Mouse (Mus musculus) right cerebral cortex, postnatal 4 days (tissue): ENCODE data around the gene Abcb6.

Experiments
- DNase-seq: peaks from one replicate; pipeline ENCODE4 v3.0.0-alpha.2; 2022

Gene Abcb6

DNA sequence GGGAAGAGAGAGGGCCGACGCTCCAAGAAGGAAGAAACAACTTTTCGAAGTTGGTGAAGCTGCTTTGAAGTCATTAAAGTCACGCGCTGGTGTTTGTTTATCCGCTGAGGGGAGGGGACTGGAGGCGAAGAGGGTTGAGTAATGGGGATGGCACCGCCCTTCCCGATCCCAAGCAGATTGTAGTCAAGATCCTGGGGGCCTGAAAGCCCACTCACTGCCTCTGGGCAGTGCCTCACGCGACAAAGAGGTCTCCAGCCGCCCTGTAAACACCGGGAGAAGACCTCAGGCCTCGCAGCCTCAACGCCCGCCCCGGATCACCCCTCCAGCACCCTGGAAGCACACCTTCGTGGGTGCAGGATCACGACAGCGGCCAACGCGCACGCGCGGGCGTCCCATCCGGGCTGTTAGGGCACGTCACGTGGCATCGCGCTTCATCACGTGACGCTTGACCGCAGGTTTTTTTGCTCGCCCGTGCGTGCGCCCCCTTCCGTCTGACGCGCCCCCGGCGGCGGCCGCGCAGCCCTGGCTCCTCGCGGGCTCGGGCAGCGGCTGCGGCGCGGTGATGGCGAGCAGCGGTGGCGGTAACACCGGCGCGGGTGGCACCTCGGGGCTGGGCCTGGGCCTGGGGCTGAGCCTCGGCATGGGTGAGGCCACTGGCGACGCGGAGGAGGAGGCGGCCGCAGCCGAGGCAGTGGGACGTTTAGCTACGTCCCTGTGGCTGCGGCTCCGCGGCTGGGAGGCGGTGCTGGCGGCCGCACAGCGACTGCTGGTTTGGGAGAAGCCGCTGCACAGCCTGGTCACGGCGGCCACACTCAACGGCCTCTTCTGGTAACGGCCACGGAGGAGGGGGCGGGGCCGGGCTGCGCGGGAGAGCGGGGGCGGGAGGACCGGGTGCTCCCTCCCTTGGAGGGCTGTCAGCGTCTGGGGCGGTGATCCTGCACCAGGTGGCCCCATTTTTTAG lies 37.6 kb downstream of the Abcb6 start, which contains the start of the genes Cnppd1 and Retreg2:
Gene Cnppd1, minus strand, starts transcription at position 411 of the 961 bp plus-strand sequence.
Gene Retreg2, plus strand, starts transcription at position 478 of the 961 bp plus-strand sequence.
- peak; percentile 96 for DNase-seq

GRCm38 (mm10) chr1:75141486-75142190 lies 38.6 kb downstream of the Abcb6 start:
- peak; percentile 46 for DNase-seq

DNA sequence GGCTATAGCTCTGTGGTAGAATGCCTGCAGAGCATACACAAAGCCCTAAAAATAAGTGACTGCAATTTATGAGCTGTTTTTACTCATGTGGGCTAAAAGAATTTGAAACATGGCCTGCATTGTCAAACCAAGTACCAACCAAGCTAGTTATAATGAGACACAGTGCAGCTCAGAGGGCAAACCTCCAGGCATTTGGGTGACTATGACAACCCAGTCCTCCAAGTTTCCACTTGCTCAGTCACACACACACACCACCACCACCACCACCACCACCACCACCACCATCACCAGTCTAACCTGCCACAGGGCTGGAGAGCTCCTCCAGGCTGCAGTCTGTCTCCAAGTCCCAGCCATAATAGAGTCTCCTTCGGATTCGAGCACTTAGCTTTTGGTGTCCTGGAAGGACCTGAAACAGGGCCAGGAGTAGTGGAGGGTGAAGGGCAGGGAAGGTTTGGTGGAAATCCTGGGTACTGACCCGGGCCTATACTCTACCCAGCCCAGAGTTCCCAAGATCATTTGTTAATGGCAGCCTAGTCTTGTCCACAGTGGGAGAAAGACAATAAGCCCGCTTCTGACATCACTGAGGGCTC lies 39.5 kb downstream of the Abcb6 start:
- DNase-seq: no peak

- no peak for DNase-seq
Observed at GRCm38 (mm10) chr1:75138448-75138847, 41.7 kb downstream of the Abcb6 start.

DNA sequence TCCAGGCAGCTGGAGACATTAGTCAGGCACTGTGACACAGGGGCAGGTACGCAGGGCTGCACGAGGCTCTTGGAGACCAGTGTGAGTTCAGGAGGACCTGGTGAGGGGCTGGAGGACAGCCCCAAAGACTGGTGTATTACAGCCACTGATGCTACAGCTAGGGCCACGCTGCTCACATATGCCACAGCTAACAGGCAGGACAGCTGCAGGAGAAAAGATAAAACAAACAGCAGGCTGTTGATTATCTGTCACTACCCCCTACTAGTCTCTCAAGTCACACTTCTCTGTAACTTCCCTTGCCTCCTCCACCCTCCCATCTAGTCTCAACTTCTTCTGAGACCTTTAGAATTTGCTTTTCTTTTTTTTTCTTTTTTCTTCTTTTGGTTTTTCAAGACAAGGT lies 43.5 kb downstream of the Abcb6 start:
- DNase-seq: no peak

- no peak for DNase-seq
Observed at GRCm38 (mm10) chr1:75136293-75136692, 43.9 kb downstream of the Abcb6 start.

GRCm38 (mm10) chr1:75133421-75134207 lies 46.6 kb downstream of the Abcb6 start, which contains the start of gene Slc23a3:
Gene Slc23a3, minus strand, starts transcription at chr1:75133890.
- no peak for DNase-seq

DNA sequence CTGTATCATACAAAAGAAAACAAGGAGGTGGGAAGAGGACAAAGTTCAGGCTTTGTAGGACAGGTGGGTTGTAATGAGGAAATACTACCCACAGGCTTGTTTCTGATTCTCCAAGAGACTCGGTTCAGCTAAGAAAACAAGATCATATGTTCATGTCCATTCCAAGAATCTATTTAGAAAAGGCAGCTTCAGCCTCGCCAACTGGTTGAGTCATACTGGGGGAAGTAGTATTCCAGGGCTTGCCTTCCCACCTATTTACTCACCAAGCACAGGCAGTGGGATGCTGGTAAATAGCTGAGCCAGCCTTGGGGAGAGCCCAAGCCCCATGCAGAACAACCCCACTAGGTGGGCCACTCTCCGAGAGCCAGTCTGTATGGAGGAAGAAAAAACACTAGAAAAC lies 51.6 kb downstream of the Abcb6 start:
- DNase-seq: no peak

- DNase-seq: no peak
Observed at GRCm38 (mm10) chr1:75125418-75125817, 54.8 kb downstream of the Abcb6 start.

GRCm38 (mm10) chr1:75124346-75125321 lies 55.6 kb downstream of the Abcb6 start, which contains the start of gene Nhej1:
Gene Nhej1, minus strand, starts transcription at chr1:75125200.
- DNase-seq: peak; percentile 97

- no peak for DNase-seq
Observed at GRCm38 (mm10) chr1:75122211-75122610, 58.0 kb downstream of the Abcb6 start.
